ENCODE assay signal across 23 mouse cellular contexts in the genomic region with DNA sequence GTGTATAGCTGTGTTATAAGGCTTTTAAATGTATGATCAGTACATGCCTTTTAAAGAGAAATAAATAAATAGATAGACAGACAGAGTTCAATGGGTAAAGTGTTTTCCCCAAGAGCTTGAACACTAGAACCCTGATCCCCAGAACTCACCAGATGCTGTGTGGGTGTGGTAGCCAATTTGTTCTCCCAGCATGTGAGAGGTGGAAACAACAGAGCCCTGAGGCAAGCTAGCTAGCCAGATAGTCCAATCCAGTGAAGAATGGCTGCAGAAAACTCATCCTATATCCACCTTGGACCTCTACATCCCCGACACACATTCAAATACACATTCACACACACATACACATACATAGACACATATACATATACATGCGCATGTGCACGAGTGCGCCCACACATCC. TPM values are rescaled to one million over a fixed set of nuclear protein-coding genes. Genes with fewer than 3 reads are reported as not detected.
A peak's percentile ranks its signal among the peaks of the same experiment; 100 is the strongest.
DNase-seq lines count a peak whose midpoint lies in the region; ATAC-seq lines count a peak whose summit lies in the region.
"Had no signal": no experiment of that assay in that cellular context is flagged by ENCODE, and none has a peak within 500 bp of the region (broad histone marks: within the 10 kb centered on the region; RNA-seq: fewer than 3 reads in every experiment).

No protein-coding gene starts in this region.

- 96% methylated on average over 4 of the region's 4 CpGs for WGBS in midbrain, embryonic 11.5 days
- 93% methylated on average over 4 of the region's 4 CpGs for WGBS in midbrain, embryonic 10.5 days

- H3K4me2 ChIP-seq in midbrain, embryonic 11.5 days, result no peak overlapping the region

- ATAC-seq in midbrain, embryonic 11.5 days (ENCODE audit: low FRiP score), result no peak
- ATAC-seq: activated CD4-positive, CD25-positive, alpha-beta regulatory T cell, adult 4 months; CD4-positive, CD25-positive, alpha-beta regulatory T cell, adult 4 months; Patski had no signal

- no peak overlapping the region for H3K9ac ChIP-seq in midbrain, embryonic 11.5 days (ENCODE audit: low read length)

- no peaks in the 10 kb centered on the region for H3K9me3 ChIP-seq in midbrain, embryonic 11.5 days (ENCODE audit: control insufficient read depth, low read length)
- H3K9me3 ChIP-seq in midbrain, embryonic 10.5 days (replicated peaks), result no peaks in the 10 kb centered on the region

- no peak overlapping the region for H3K27ac ChIP-seq in midbrain, embryonic 11.5 days (ENCODE audit: low read depth, low read length)
- no peak overlapping the region for H3K27ac ChIP-seq in midbrain, embryonic 10.5 days (replicated peaks)

- H3K4me3 ChIP-seq in midbrain, embryonic 11.5 days (ENCODE audit: low read depth, low read length), result no peak overlapping the region
- H3K4me3 ChIP-seq in midbrain, embryonic 10.5 days, result no peak overlapping the region

- peaks cover under 1% of the 10 kb centered on the region; the same call in 1 of the 2 replicates for H3K4me1 ChIP-seq in midbrain, embryonic 11.5 days (ENCODE audit: control insufficient read depth, insufficient read depth, low read length)
- H3K4me1 ChIP-seq in midbrain, embryonic 10.5 days, result peaks cover 5% of the 10 kb centered on the region

- DNase-seq in layer of hippocampus, adult 11-12 months (ENCODE audit: low spot score), result peak; percentile 22
- DNase-seq in layer of hippocampus, adult 8-10 months (ENCODE audit: low spot score in 2 of 2), result no peak
- DNase-seq in midbrain, embryonic 11.5 days (ENCODE audit: low spot score, missing footprints), result peak; percentile 51
- no peak for DNase-seq in midbrain, embryonic 10.5 days (ENCODE audit: low spot score)
- peak; percentile 28 for DNase-seq in brain, adult 2 months (ENCODE audit: low read depth, low spot score)
- peak; percentile 26 for DNase-seq in induced T-regulatory cell, adult 2 months (ENCODE audit: low read depth)
- no peak for DNase-seq in heart, adult 8-10 months (ENCODE audit: low spot score)
- DNase-seq in kidney, postnatal 36 days, result no peak
- DNase-seq: adrenal gland, adult 2 months; adrenal gland, adult 8-10 months; adrenal gland, postnatal 10 days; adrenal gland, postnatal 14 days; adrenal gland, postnatal 25 days; adrenal gland, postnatal 36 days; B cell, adult 2 months; cerebellum, adult 11 months; cerebellum, adult 11-12 months; cerebellum, adult 18-20 months had no signal

- H3K27me3 ChIP-seq in midbrain, embryonic 11.5 days (ENCODE audit: control insufficient read depth, insufficient read depth, low read length), result peaks cover 7% of the 10 kb centered on the region
- peaks cover 20% of the 10 kb centered on the region for H3K27me3 ChIP-seq in midbrain, embryonic 10.5 days (ENCODE audit: low read depth, poor library complexity, severe bottlenecking)
- H3K27me3 ChIP-seq: CH12.LX, Patski had no signal

- H3K36me3 ChIP-seq in midbrain, embryonic 11.5 days (ENCODE audit: control insufficient read depth, insufficient read depth, low read length), result no peaks in the 10 kb centered on the region
- H3K36me3 ChIP-seq in midbrain, embryonic 10.5 days, result no peaks in the 10 kb centered on the region
- H3K36me3 ChIP-seq: G1E had no signal

RNA-seq across cellular contexts. Expression of a gene that starts 4.9 kb away (rescaled TPM):
- 1 to 10 TPM; 2.7 to 6.6 (median 4.6) TPM for total RNA-seq in layer of hippocampus, adult 8-10 months (2022)
- polyA plus RNA-seq in midbrain, embryonic 11.5 days (2014; fragmentation: Nextera tagmentation; extraction: Ambion mirVana), result 1.9 and 2.4 TPM in 2 replicates
- 2.6 and 3.0 TPM in 2 replicates for polyA plus RNA-seq in midbrain, embryonic 10.5 days (2016; fragmentation: Nextera tagmentation; extraction: Ambion mirVana)
- 1 to 10 TPM; 4.6 to 7.7 (median 5.3) TPM for total RNA-seq in heart, adult 8-10 months (2022)
- total RNA-seq: G1E had no signal
- polyA plus RNA-seq: G1E had no signal

RNA-seq across cellular contexts. Expression of a gene that starts 56.7 kb away (rescaled TPM):
- 10 to 100 TPM; 62.7 to 72.9 (median 68.3) TPM for total RNA-seq in layer of hippocampus, adult 8-10 months (2022)
- polyA plus RNA-seq in midbrain, embryonic 11.5 days (2014; fragmentation: Nextera tagmentation; extraction: Ambion mirVana), result 8.2 and 8.7 TPM in 2 replicates
- polyA plus RNA-seq in midbrain, embryonic 10.5 days (2016; fragmentation: Nextera tagmentation; extraction: Ambion mirVana), result 3.0 and 3.4 TPM in 2 replicates
- 10 to 100 TPM; 76.7 to 88.3 (median 79.4) TPM for total RNA-seq in heart, adult 8-10 months (2022)

Comparison
In these comparisons a context has a peak if more than half of its experiments do, and no peak if none do; other contexts are left out.
1. DNase-seq: peak in layer of hippocampus, adult 11-12 months (single experiment), midbrain, embryonic 11.5 days (single experiment), brain, adult 2 months (single experiment) and induced T-regulatory cell, adult 2 months (single experiment); none in layer of hippocampus, adult 8-10 months (0 of 2), midbrain, embryonic 10.5 days (single experiment), heart, adult 8-10 months (single experiment) and kidney, postnatal 36 days (0 of 2).